Mouse (Mus musculus): ENCODE results near the gene Ocrl. TPM values are rescaled to one million over a fixed set of nuclear protein-coding genes. Genes with fewer than 3 reads are reported as not detected.
A peak's percentile ranks its signal among the peaks of the same experiment; 100 is the strongest.

Ocrl gene
- polyA plus RNA-seq, 1 experiment from 2014 or later = 22.0 TPM

DNA sequence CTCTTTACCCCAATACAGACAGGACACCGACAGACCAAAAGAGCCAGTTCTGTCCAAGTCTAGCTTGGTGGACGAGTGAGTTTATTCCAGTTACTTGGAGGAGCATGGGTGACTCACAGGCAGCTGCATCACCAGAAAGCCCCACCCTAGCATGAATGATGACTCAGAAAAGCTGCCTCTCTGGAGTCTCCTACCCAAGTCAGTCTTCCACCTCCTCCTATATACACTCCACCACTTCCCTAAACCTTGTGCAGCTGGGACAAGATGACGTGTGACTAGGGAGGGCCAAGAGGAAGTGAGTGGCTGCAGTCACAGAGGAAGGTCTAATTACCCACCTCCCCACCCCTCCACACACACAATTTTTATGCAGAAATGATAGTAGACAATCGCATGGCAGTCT, 64.4 kb downstream of the Ocrl start:
- 66% methylated on average over 4 of the region's 4 CpGs for WGBS
- Histone ChIP-seq H3K27me3 (ENCODE audit: insufficient read depth, low read length) (no peaks in the 10 kb centered on the region), H3K27ac (ENCODE audit: low read depth) (no peak overlapping the region), H3K36me3 (ENCODE audit: insufficient read depth) (no peaks in the 10 kb centered on the region), H3K4me1 (ENCODE audit: insufficient read depth) (no peaks in the 10 kb centered on the region), H3K9ac (no peak overlapping the region), H3K4me2 (no peak overlapping the region), H3K4me3 (ENCODE audit: low read depth, low read length) (no peak overlapping the region), H3K9me3 (ENCODE audit: low read depth, low read length) (no peaks in the 10 kb centered on the region)
- DNase-seq = no peak
- ATAC-seq (ENCODE audit: insufficient read depth) = no peak
- TF ChIP-seq CTCF (IDR thresholded peaks at IDR 0.05; ENCODE audit: low read depth) = no peak

GRCm38 (mm10) chrX:47977078-47977477, 64.9 kb downstream of the Ocrl start:
- H3K9me3 ChIP-seq (ENCODE audit: low read depth, low read length) = no peaks in the 10 kb centered on the region
- WGBS = 44% methylated on average over 5 of the region's 5 CpGs
- ATAC-seq (ENCODE audit: insufficient read depth) = no peak

DNA sequence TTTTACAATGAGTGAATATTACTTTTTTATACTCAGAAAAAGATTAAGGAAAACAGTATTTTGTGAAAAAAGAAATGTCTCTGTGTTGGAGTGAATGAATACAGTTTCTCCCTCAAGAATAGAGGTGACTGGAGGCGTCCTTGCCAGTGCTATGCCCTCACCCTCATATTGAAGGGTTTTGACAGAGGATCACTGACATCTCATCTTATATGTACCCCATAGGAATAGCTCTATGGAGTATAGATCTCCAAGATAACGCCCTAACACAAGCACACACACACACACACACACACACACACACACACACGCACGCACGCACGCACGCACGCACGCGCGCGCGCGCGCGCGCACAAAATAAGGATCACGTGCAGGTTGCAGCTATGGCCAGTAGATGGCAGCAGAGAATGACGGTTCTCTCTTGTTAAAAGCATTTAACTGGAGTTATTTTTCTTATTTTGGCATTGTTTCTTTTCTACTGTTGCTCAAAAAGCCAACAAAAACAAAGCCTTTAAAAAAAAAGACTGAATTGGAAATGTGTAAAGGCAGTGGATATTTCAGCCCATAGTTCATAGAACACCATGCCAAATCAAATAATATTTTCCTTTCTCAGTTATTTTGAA, 72.9 kb downstream of the Ocrl start:
- 7% methylated on average over 19 of the region's 19 CpGs for WGBS
- no peak overlapping the region for H3K9ac ChIP-seq
- 0 out of 2 replicates have a peak, but pooled peaks cover under 1% of the 10 kb centered on the region for H3K27me3 ChIP-seq (ENCODE audit: insufficient read depth, low read length)
- no peaks in the 10 kb centered on the region for H3K9me3 ChIP-seq (ENCODE audit: low read depth, low read length)
- ATAC-seq (ENCODE audit: insufficient read depth) (no peak), DNase-seq (peak; percentile 82)
- peak; percentile 71 for TF ChIP-seq CTCF (IDR thresholded peaks at IDR 0.05; ENCODE audit: low read depth)
- no peaks in the 10 kb centered on the region for H3K36me3 ChIP-seq (ENCODE audit: insufficient read depth)
- no peak overlapping the region for H3K27ac ChIP-seq (ENCODE audit: low read depth)
- no peaks in the 10 kb centered on the region for H3K4me1 ChIP-seq (ENCODE audit: insufficient read depth)
- H3K4me2 ChIP-seq = peak overlapping the region; percentile 54
- H3K4me3 ChIP-seq (ENCODE audit: low read depth, low read length) = peak overlapping the region; percentile 21; the same call in 1 of the 2 replicates

More at GRCm38 (mm10) chrX:47977078-47977477, 64.9 kb downstream of the Ocrl start:
- no peak overlapping the region for H3K4me2 ChIP-seq
- H3K27me3 ChIP-seq (ENCODE audit: insufficient read depth, low read length) = no peaks in the 10 kb centered on the region
- no peak overlapping the region for H3K27ac ChIP-seq (ENCODE audit: low read depth)
- DNase-seq = no peak
- H3K9ac ChIP-seq = no peak overlapping the region
- no peaks in the 10 kb centered on the region for H3K4me1 ChIP-seq (ENCODE audit: insufficient read depth)
- H3K4me3 ChIP-seq (ENCODE audit: low read depth, low read length) = no peak overlapping the region
- H3K36me3 ChIP-seq (ENCODE audit: insufficient read depth) = no peaks in the 10 kb centered on the region
- no peak for TF ChIP-seq CTCF (IDR thresholded peaks at IDR 0.05; ENCODE audit: low read depth)

- Histone ChIP-seq H3K9me3 (ENCODE audit: low read depth, low read length) (no peaks in the 10 kb centered on the region), H3K36me3 (ENCODE audit: insufficient read depth) (no peaks in the 10 kb centered on the region), H3K9ac (no peak overlapping the region), H3K27ac (ENCODE audit: low read depth) (no peak overlapping the region), H3K4me3 (ENCODE audit: low read depth, low read length) (no peak overlapping the region), H3K27me3 (ENCODE audit: insufficient read depth, low read length) (0 out of 2 replicates have a peak, but pooled peaks cover 3% of the 10 kb centered on the region), H3K4me2 (no peak overlapping the region), H3K4me1 (ENCODE audit: insufficient read depth) (no peaks in the 10 kb centered on the region)
- DNase-seq (no peak), ATAC-seq (ENCODE audit: insufficient read depth) (no peak)
- TF ChIP-seq CTCF (IDR thresholded peaks at IDR 0.05; ENCODE audit: low read depth) = no peak
- WGBS = 55% methylated on average over 8 of the region's 8 CpGs
Measured at GRCm38 (mm10) chrX:47988024-47988423, 75.8 kb downstream of the Ocrl start.

DNA sequence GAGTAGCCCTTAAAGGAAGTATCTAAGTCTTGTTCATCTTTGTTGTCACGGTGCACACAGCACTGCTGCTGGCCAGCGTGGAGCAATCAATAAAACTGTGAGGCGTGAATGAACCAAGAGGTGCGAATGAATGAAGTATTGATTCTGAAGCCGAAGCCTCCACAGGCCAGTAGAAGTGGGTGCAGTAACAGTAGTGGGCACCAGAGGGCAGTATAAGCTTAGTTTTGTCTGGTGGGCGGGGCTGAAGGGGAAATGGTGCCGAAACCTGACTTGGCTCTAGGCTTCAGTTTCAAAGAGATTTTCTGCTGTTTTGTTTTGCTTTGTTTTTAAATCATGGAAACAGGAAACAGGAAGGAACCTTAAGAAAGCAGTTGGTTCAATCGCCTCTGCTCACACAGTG, 80.4 kb downstream of the Ocrl start:
- Histone ChIP-seq H3K9me3 (ENCODE audit: low read depth, low read length) (no peaks in the 10 kb centered on the region), H3K4me3 (ENCODE audit: low read depth, low read length) (no peak overlapping the region), H3K4me2 (0 out of 2 replicates have a peak overlapping the region, but pooled peaks have one; percentile 37), H3K27ac (ENCODE audit: low read depth) (no peak overlapping the region), H3K4me1 (ENCODE audit: insufficient read depth) (no peaks in the 10 kb centered on the region), H3K9ac (no peak overlapping the region), H3K27me3 (ENCODE audit: insufficient read depth, low read length) (0 out of 2 replicates have a peak, but pooled peaks cover 3% of the 10 kb centered on the region), H3K36me3 (ENCODE audit: insufficient read depth) (no peaks in the 10 kb centered on the region)
- TF ChIP-seq CTCF (IDR thresholded peaks at IDR 0.05; ENCODE audit: low read depth) = peak; percentile 80
- WGBS = 10% methylated on average over 8 of the region's 8 CpGs
- ATAC-seq (ENCODE audit: insufficient read depth) (no peak), DNase-seq (peak; percentile 85)

GRCm38 (mm10) chrX:47998412-47998811, 86.2 kb downstream of the Ocrl start:
- ATAC-seq (ENCODE audit: insufficient read depth) (no peak), DNase-seq (no peak)
- no peak overlapping the region for H3K27ac ChIP-seq (ENCODE audit: low read depth)
- H3K4me2 ChIP-seq = no peak overlapping the region
- H3K4me3 ChIP-seq (ENCODE audit: low read depth, low read length) = no peak overlapping the region
- H3K9me3 ChIP-seq (ENCODE audit: low read depth, low read length) = no peaks in the 10 kb centered on the region
- 74% methylated on average over 8 of the region's 8 CpGs for WGBS
- H3K27me3 ChIP-seq (ENCODE audit: insufficient read depth, low read length) = no peaks in the 10 kb centered on the region
- no peak overlapping the region for H3K9ac ChIP-seq
- no peaks in the 10 kb centered on the region for H3K4me1 ChIP-seq (ENCODE audit: insufficient read depth)
- no peaks in the 10 kb centered on the region for H3K36me3 ChIP-seq (ENCODE audit: insufficient read depth)
- no peak for TF ChIP-seq CTCF (IDR thresholded peaks at IDR 0.05; ENCODE audit: low read depth)

DNA sequence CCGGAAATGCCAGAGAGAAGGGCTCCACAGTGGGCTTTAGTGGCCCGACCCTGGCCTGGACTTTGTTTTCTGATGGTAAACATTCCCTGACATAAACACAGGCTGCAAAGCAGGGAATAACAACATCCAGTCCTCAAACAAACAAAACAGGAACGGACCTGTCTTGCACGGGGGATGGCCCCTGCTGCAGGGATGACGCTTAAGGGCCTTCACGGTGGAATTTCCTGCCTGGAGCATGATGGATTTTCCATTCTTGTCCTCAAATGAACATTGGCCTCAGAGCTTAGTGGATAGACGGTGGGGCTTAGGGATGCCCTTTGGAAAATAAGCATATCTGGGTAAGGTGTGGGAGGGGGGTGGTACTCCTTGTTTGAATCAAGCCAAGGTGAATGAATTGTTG, 89.0 kb downstream of the Ocrl start:
- H3K36me3 ChIP-seq (ENCODE audit: insufficient read depth) = no peaks in the 10 kb centered on the region
- no peaks in the 10 kb centered on the region for H3K9me3 ChIP-seq (ENCODE audit: low read depth, low read length)
- no peak overlapping the region for H3K27ac ChIP-seq (ENCODE audit: low read depth)
- ATAC-seq (ENCODE audit: insufficient read depth) (no peak), DNase-seq (no peak)
- no peak overlapping the region for H3K4me2 ChIP-seq
- H3K4me1 ChIP-seq (ENCODE audit: insufficient read depth) = no peaks in the 10 kb centered on the region
- no peak overlapping the region for H3K9ac ChIP-seq
- no peaks in the 10 kb centered on the region for H3K27me3 ChIP-seq (ENCODE audit: insufficient read depth, low read length)
- no peak for TF ChIP-seq CTCF (IDR thresholded peaks at IDR 0.05; ENCODE audit: low read depth)
- H3K4me3 ChIP-seq (ENCODE audit: low read depth, low read length) = no peak overlapping the region
- 50% methylated on average over 7 of the region's 7 CpGs for WGBS

Measured in lung, embryonic 14.5 days (tissue).